ENCODE assay signal across 8 mouse cellular contexts in genomic region chr1:38438447-38438846, GRCm38 (mm10).
DNase-seq lines count a peak whose midpoint lies in the region; ATAC-seq lines count a peak whose summit lies in the region.

No protein-coding gene starts in this region.

- peak overlapping the region; percentile 76 for H3K27ac ChIP-seq in hindbrain, embryonic 15.5 days (replicated peaks)
- peak overlapping the region; percentile 28; the same call in 1 of the 2 replicates for H3K27ac ChIP-seq in limb, embryonic 13.5 days

- H3K9ac ChIP-seq in hindbrain, embryonic 15.5 days = no peak overlapping the region
- H3K9ac ChIP-seq in limb, embryonic 13.5 days = no peak overlapping the region

- ATAC-seq in cerebellum, adult (ENCODE audit: insufficient number of reproducible peaks, low FRiP score, low TSS enrichment) = no peak
- peak; percentile 55 for ATAC-seq in hindbrain, embryonic 15.5 days (ENCODE audit: low FRiP score, low read depth)
- ATAC-seq in limb, embryonic 13.5 days (ENCODE audit: low FRiP score, low read depth) = no peak

- H3K4me1 ChIP-seq in hindbrain, embryonic 15.5 days (replicated peaks) = peaks cover 71% of the 10 kb centered on the region
- peaks cover 66% of the 10 kb centered on the region for H3K4me1 ChIP-seq in limb, embryonic 13.5 days

- intact Hi-C loops in gastrocnemius, postnatal 14 days (cut with DNase I; ENCODE audit: low total_unique reads) = no loop called here

- no peaks in the 10 kb centered on the region for H3K27me3 ChIP-seq in hindbrain, embryonic 15.5 days
- H3K27me3 ChIP-seq in limb, embryonic 13.5 days = no peaks in the 10 kb centered on the region

- no peaks in the 10 kb centered on the region for H3K36me3 ChIP-seq in hindbrain, embryonic 15.5 days
- no peaks in the 10 kb centered on the region for H3K36me3 ChIP-seq in limb, embryonic 13.5 days

- H3K4me3 ChIP-seq in hindbrain, embryonic 15.5 days = no peak overlapping the region
- H3K4me3 ChIP-seq in limb, embryonic 13.5 days = no peak overlapping the region

- H3K9me3 ChIP-seq in hindbrain, embryonic 15.5 days = no peaks in the 10 kb centered on the region
- H3K9me3 ChIP-seq in limb, embryonic 13.5 days = no peaks in the 10 kb centered on the region

- no peak overlapping the region for H3K4me2 ChIP-seq in hindbrain, embryonic 15.5 days
- H3K4me2 ChIP-seq in limb, embryonic 13.5 days (replicated peaks) = 0 out of 2 replicates have a peak overlapping the region, but pooled peaks have one; percentile 19

- peak; percentile 53 to 61 for DNase-seq in cerebellum, postnatal 14 days
- peak; percentile 93 for DNase-seq in brain, adult 2 months (ENCODE audit: low read depth, low spot score)
- DNase-seq in gastrocnemius, postnatal 14 days = no peak
- DNase-seq in urinary bladder, postnatal 14 days (ENCODE audit: low spot score) = no peak
- DNase-seq in MN1 (ENCODE audit: low spot score) = no peak

- 19% methylated on average over 4 of the region's 4 CpGs for WGBS in hindbrain, embryonic 15.5 days
- 36% methylated on average over 4 of the region's 4 CpGs for WGBS in limb, embryonic 13.5 days

Comparison
In these comparisons a context has a peak if more than half of its experiments do, and no peak if none do; other contexts are left out.
1. DNase-seq: peak in cerebellum, postnatal 14 days (2 of 2) and brain, adult 2 months (single experiment); none in gastrocnemius, postnatal 14 days (single experiment), urinary bladder, postnatal 14 days (single experiment) and MN1 (single experiment).